Mouse (Mus musculus) CH12.LX (cell line): ENCODE data around the gene Stap2. TPM values are rescaled to one million over a fixed set of nuclear protein-coding genes. Genes with fewer than 3 reads are reported as not detected.

ENCODE experiments used
- DNase-seq: peaks from one replicate; pipeline ENCODE4 v3.0.0-alpha.2; 2013; ENCODE audit errors: extremely low read depth
- H3K27ac ChIP-seq: 2 replicates; pipeline ENCODE4 v1.5.1; 2012; ENCODE audit warnings: low read depth, mild to moderate bottlenecking, control low read depth, moderate library complexity; ENCODE audit not compliant: insufficient read depth
- H3K27me3 ChIP-seq: replicated peaks from 2 replicates; pipeline ENCODE3; 2012; ENCODE audit warnings: inconsistent platforms
- H3K36me3 ChIP-seq, 2 experiments: replicated peaks in 1 of 2; 2 replicates each; pipeline versions ENCODE3 to v1.6.1; 2012; ENCODE audit warnings: inconsistent platforms in 1 of 2, low read length in 1 of 2, mild to moderate bottlenecking in 1 of 2, mixed read lengths in 1 of 2, moderate library complexity in 1 of 2; ENCODE audit not compliant: control insufficient read depth in 1 of 2, insufficient read depth in 1 of 2
- H3K4me1 ChIP-seq, 2 experiments: 2 replicates each; pipeline ENCODE4 v1.6.1; 2012; ENCODE audit warnings: inconsistent platforms in 1 of 2, moderate library complexity in 1 of 2; ENCODE audit not compliant: insufficient read depth in 2 of 2, control insufficient read depth in 1 of 2
- H3K4me2 ChIP-seq: 2 replicates; pipeline ENCODE4 v1.6.1; 2012; ENCODE audit warnings: low read depth, mild to moderate bottlenecking, control low read depth; ENCODE audit not compliant: poor library complexity, insufficient read depth, severe bottlenecking
- H3K4me3 ChIP-seq, 3 experiments: fragments of 150-350 bp in 1 of 3; sonication (generic) in 1 of 3; replicated peaks in 1 of 3; 2 replicates each; pipeline versions ENCODE3 to v1.5.1; 2011 to 2012; ENCODE audit warnings: low read depth in 2 of 3, low read length in 2 of 3, mild to moderate bottlenecking in 2 of 3, moderate library complexity in 2 of 3, control low read depth in 1 of 3, improper control_type of control experiment in 1 of 3, inconsistent platforms in 1 of 3, mixed read lengths in 1 of 3; ENCODE audit not compliant: poor library complexity in 1 of 3
- H3K79me2 ChIP-seq: replicated peaks from 2 replicates; pipeline ENCODE4 v1.6.1; 2012; ENCODE audit warnings: mild to moderate bottlenecking, moderate library complexity; ENCODE audit not compliant: control insufficient read depth, poor library complexity, insufficient read depth, severe bottlenecking; ENCODE audit errors: extremely low read depth
- H3K9ac ChIP-seq: 2 replicates; pipeline ENCODE4 v1.6.1; 2012; ENCODE audit warnings: low read depth, mild to moderate bottlenecking, control low read depth, moderate library complexity; ENCODE audit not compliant: insufficient read depth
- H3K9me3 ChIP-seq: replicated peaks from 2 replicates; pipeline ENCODE3; 2012; ENCODE audit warnings: low read length, inconsistent platforms, mixed read lengths
- BHLHE40 ChIP-seq: IDR thresholded peaks from 2 replicates; pipeline ENCODE4 v1.6.1; 2011; ENCODE audit warnings: mild to moderate bottlenecking, low read depth, low read length, improper control_type of control experiment
- CHD1 ChIP-seq: IDR thresholded peaks from 2 replicates; pipeline ENCODE4 v1.6.1; 2012; ENCODE audit warnings: low read depth, low read length, improper control_type of control experiment, inconsistent platforms
- EP300 ChIP-seq: IDR thresholded peaks from 2 replicates; pipeline ENCODE4 v1.6.1; 2011; ENCODE audit warnings: low read length, improper control_type of control experiment
- ETS1 ChIP-seq: conservative IDR thresholded peaks from 2 replicates; pipeline ENCODE4 v1.6.1; 2012; ENCODE audit warnings: low read depth, mild to moderate bottlenecking, inconsistent platforms, low read length, improper control_type of control experiment, moderate library complexity
- GABPA ChIP-seq: IDR thresholded peaks from 2 replicates; pipeline ENCODE4 v1.6.1; 2012; ENCODE audit warnings: low read depth, low read length, improper control_type of control experiment, inconsistent platforms; ENCODE audit not compliant: insufficient replicate concordance
- HCFC1 ChIP-seq: IDR thresholded peaks from 2 replicates; pipeline ENCODE4 v1.6.1; 2012; ENCODE audit warnings: low read depth, mild to moderate bottlenecking, inconsistent platforms, low read length, improper control_type of control experiment
- MAX ChIP-seq: IDR thresholded peaks from 2 replicates; pipeline ENCODE4 v1.6.1; 2011; ENCODE audit warnings: low read length, improper control_type of control experiment
- MEF2A ChIP-seq: IDR thresholded peaks from 2 replicates; pipeline ENCODE4 v1.6.1; 2014; ENCODE audit warnings: low read depth, mild to moderate bottlenecking, inconsistent platforms, low read length, improper control_type of control experiment, borderline replicate concordance
- POLR2AphosphoS2 ChIP-seq: IDR thresholded peaks from 2 replicates; pipeline ENCODE4 v1.6.1; 2011; ENCODE audit warnings: low read depth, low read length, improper control_type of control experiment
- RAD21 ChIP-seq: IDR thresholded peaks from 2 replicates; pipeline ENCODE4 v1.6.1; 2011; ENCODE audit warnings: low read depth, mild to moderate bottlenecking, low read length, improper control_type of control experiment, moderate library complexity
- SIN3A ChIP-seq: IDR thresholded peaks from 2 replicates; pipeline ENCODE4 v1.6.1; 2012; ENCODE audit warnings: low read length, improper control_type of control experiment, inconsistent platforms
- TBP ChIP-seq: conservative IDR thresholded peaks from 2 replicates; pipeline ENCODE4 v1.6.1; 2011; ENCODE audit warnings: low read depth, low read length, improper control_type of control experiment
- USF1 ChIP-seq: IDR thresholded peaks from 2 replicates; pipeline ENCODE4 v1.6.1; 2014; ENCODE audit warnings: low read depth, mild to moderate bottlenecking, inconsistent platforms, low read length, improper control_type of control experiment
- ZMIZ1 ChIP-seq: IDR thresholded peaks from 2 replicates; pipeline ENCODE4 v1.6.1; 2012; ENCODE audit warnings: low read depth, mild to moderate bottlenecking, inconsistent platforms, low read length, improper control_type of control experiment
- ZNF384 ChIP-seq: IDR thresholded peaks from 2 replicates; pipeline ENCODE4 v1.6.1; 2012; ENCODE audit warnings: low read depth, low read length, improper control_type of control experiment, inconsistent platforms
- dilution Hi-C: fragments of 300-500 bp; cut with MboI; formaldehyde crosslinking; loops from 2 replicates; pipeline ENCODE4 v1.14.3; 2020; ENCODE audit warnings: low sequenced_read_pairs; ENCODE audit not compliant: extremely low pct_unique_long_range_greater_than_20kb, extremely low pct_ligation_motif_present
- in situ Hi-C: fragments of 300-500 bp; cut with MboI; formaldehyde crosslinking; loops from 3 replicates; pipeline ENCODE4 v1.14.3; 2019; ENCODE audit warnings: low sequenced_read_pairs, low pct_ligation_motif_present, low pct_unique_long_range_greater_than_20kb, mixed read lengths
- polyA plus RNA-seq: library from polyadenylated mRNA; unstranded; fragments of >175 nt; gene quantifications from 2 replicates; pipeline ENCODE4 v1.2.1, GENCODE M21; 2012; ENCODE audit warnings: low read depth; ENCODE audit not compliant: insufficient read length
- total RNA-seq, 2 experiments: library from RNA; depleted of rRNA; stranded (reverse); fragments of 300-350 nt in 1 of 2; fragments of >200 nt in 1 of 2; gene quantifications; 2 replicates each; pipeline ENCODE4 v1.2.3; 2012 to 2014

Stap2 gene
- total and polyA plus RNA-seq, 3 experiments = 0.51 to 3.2 (median 0.52) TPM

DNA sequence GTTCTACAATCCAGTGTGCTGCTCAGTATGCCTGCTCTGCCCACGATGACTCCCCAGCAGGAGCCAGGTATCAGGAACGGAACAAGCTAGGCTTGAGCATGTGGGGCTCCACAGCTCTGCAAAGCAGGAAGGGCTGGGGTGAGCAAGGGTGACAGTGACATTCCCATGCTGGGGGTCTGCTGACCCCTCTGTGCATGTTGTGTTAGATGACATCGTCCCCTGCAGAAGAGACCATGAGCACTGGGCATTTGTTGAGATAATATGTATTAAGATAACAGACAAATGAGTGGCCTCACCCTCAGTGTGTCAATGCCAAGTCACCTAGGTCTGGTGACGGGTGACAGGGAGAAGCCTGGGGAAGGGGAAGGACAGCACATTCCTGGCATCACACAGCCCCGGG is 19.5 kb upstream of the Stap2 start:
- TF ChIP-seq MAX (no peak), RAD21 (no peak), ZMIZ1 (no peak), HCFC1 (no peak), GABPA (no peak), ZNF384 (no peak), MEF2A (no peak), EP300 (no peak), USF1 (no peak), TBP (no peak), POLR2AphosphoS2 (no peak), CHD1 (no peak), ETS1 (no peak)
- Histone ChIP-seq H3K9ac (no peak overlapping the region), H3K4me3 (no peak overlapping the region), H3K79me2 (peaks cover 38% of the 10 kb centered on the region), H3K4me1 (peaks cover 36 to 97% of the 10 kb centered on the region in 2 experiments), H3K27ac (no peak overlapping the region), H3K4me2 (no peak overlapping the region), H3K27me3 (no peaks in the 10 kb centered on the region), H3K9me3 (no peaks in the 10 kb centered on the region), H3K36me3 (peaks cover 30 to 88% of the 10 kb centered on the region in 2 experiments)
- dilution Hi-C loops = no loop called here
- no peak for DNase-seq
- in situ Hi-C loops = no loop called here

DNA sequence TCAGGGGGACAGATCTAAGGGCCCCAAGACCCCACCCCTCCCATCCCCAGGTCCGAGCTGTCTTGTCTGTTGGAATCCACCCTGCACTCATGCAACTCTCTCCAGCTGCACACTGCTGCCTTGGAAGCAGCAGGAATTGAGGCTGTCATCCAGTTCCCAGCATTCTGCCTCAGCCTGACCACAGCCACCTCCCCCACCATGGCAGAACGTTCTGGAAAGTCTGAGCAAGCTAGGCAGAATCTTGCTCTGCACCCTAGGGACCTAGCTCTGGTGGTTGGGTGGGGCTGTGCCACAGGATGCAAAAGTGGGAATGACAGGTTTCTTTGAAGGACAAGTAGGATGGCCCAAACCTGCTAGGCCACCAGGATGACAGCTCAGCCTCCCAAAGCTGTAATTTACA is 19.1 kb upstream of the Stap2 start:
- Histone ChIP-seq H3K4me3 (no peak overlapping the region), H3K27me3 (no peaks in the 10 kb centered on the region), H3K36me3 (peaks cover 31 to 88% of the 10 kb centered on the region in 2 experiments), H3K27ac (no peak overlapping the region), H3K4me1 (peaks cover 36 to 95% of the 10 kb centered on the region in 2 experiments), H3K79me2 (peaks cover 35% of the 10 kb centered on the region), H3K4me2 (no peak overlapping the region), H3K9ac (no peak overlapping the region), H3K9me3 (no peaks in the 10 kb centered on the region)
- TF ChIP-seq ETS1 (0 out of 2 replicates have a peak, but pooled peaks have one; percentile 20), EP300 (peak; percentile 21; the same call in 1 of the 2 replicates), SIN3A (no peak), ZNF384 (no peak), BHLHE40 (no peak)
- in situ Hi-C loops (no loop called here), dilution Hi-C loops (no loop called here)
- DNase-seq = peak; percentile 46
